Mouse (Mus musculus) heart, adult 2 months (tissue): ENCODE measurements around the gene Entpd7. TPM values are rescaled to one million over a fixed set of nuclear protein-coding genes. Genes with fewer than 3 reads are reported as not detected.

Experiments
- DNase-seq, 2 experiments: peaks; one replicate each; pipeline ENCODE4 v3.0.0; 2021
- H3K27ac ChIP-seq: fragments of 200-600 bp; 2 replicates; pipeline ENCODE4 v1.8.1; 2022
- H3K27me3 ChIP-seq: fragments of 200-500 bp; 2 replicates; pipeline ENCODE4 v1.6.1; 2012; ENCODE audit warnings: mild to moderate bottlenecking, low read length, inconsistent platforms, mixed read lengths; ENCODE audit not compliant: control insufficient read depth, insufficient read depth
- H3K36me3 ChIP-seq: fragments of 200-500 bp; 2 replicates; pipeline ENCODE4 v1.6.1; 2012; ENCODE audit warnings: low read length, inconsistent platforms; ENCODE audit not compliant: control insufficient read depth, insufficient read depth
- H3K4me1 ChIP-seq: fragments of 200-500 bp; 2 replicates; pipeline ENCODE4 v1.6.1; 2011; ENCODE audit warnings: low read length; ENCODE audit not compliant: control insufficient read depth, insufficient read depth
- H3K4me3 ChIP-seq: fragments of 200-600 bp; 2 replicates; pipeline ENCODE4 v1.8.1; 2022
- H3K79me2 ChIP-seq: fragments of 200-500 bp; replicated peaks from 2 replicates; pipeline ENCODE4 v1.6.1; 2012; ENCODE audit warnings: mild to moderate bottlenecking, inconsistent platforms, low read length, moderate library complexity, mixed read lengths; ENCODE audit not compliant: control insufficient read depth, insufficient read depth
- H3K9ac ChIP-seq: fragments of 200-500 bp; 2 replicates; pipeline ENCODE4 v1.6.1; 2012; ENCODE audit warnings: low read depth, mild to moderate bottlenecking, control low read depth, inconsistent platforms, low read length, mixed read lengths
- CTCF ChIP-seq: fragments of 200-600 bp; IDR thresholded peaks from 2 replicates; pipeline ENCODE4 v1.8.1; 2022; ENCODE audit warnings: antibody characterized with exemption, mild to moderate bottlenecking, moderate library complexity
- EP300 ChIP-seq: fragments of 200-500 bp; IDR thresholded peaks from 2 replicates; pipeline ENCODE4 v1.6.1; 2011; ENCODE audit warnings: low read depth, low read length, control low read depth; ENCODE audit not compliant: insufficient read depth
- POLR2A ChIP-seq: fragments of 200-500 bp; IDR thresholded peaks from 2 replicates; pipeline ENCODE4 v1.6.1; 2011; ENCODE audit warnings: mild to moderate bottlenecking, low read depth, low read length, control low read depth; ENCODE audit not compliant: insufficient read depth
- WGBS: fragments of 180-500 bp; shearing (Covaris S2); methylation state at CpG from one replicate; pipeline ENCODE4 v1.1.7; 2018; 5-methylcytosine and 5-hydroxymethylcytosine counted together
- intact Hi-C: fragments of 180-260 bp; cut with DNase I; formaldehyde crosslinking; loops from one replicate; pipeline ENCODE4 v1.15.1; 2025
- polyA plus RNA-seq: library from polyadenylated mRNA; depleted of rRNA; stranded (reverse); fragments of >200 nt; gene quantifications from 2 replicates; pipeline ENCODE4 v1.2.3, GENCODE M21; 2012
- total RNA-seq, 2 experiments: library from RNA; stranded (reverse); gene quantifications; 2 replicates each; pipeline ENCODE4 v1.2.3; 2021

Entpd7 gene
- total and polyA plus RNA-seq, 3 experiments, result 1.8 to 2.9 (median 2.6) TPM

DNA sequence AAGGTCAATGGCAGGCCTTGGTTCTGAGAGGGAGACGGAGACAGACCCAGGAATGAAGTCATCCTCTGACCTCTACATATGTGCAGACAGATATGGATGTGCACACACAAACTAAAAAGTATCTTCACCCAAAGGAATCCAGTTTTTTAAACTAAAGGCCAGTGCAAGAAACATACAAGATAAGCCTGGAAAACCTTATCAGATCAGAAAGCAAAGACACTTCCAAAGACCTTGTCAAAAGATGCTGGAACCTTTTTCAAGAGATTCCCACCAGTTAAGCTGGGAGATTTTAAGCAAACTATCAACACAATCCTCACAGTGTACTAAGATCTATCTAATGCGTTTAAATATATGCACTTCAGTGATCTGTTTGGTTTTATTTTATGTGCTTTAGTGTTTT lies 60.5 kb downstream of the Entpd7 start:
- Histone ChIP-seq H3K4me3 (no peak overlapping the region), H3K9ac (no peak overlapping the region), H3K4me1 (no peaks in the 10 kb centered on the region; the same call in 1 of the 2 replicates), H3K27ac (no peak overlapping the region), H3K36me3 (peaks cover 8% of the 10 kb centered on the region; the same call in 1 of the 2 replicates), H3K27me3 (no peaks in the 10 kb centered on the region), H3K79me2 (no peaks in the 10 kb centered on the region)
- DNase-seq, result no peak
- TF ChIP-seq POLR2A, result no peak
- no peak for TF ChIP-seq EP300
- no peak for TF ChIP-seq CTCF
- WGBS, result 100% methylated on average over 2 of the region's 2 CpGs
- intact Hi-C loops, result loop anchor here (5.0 to 10.0 kb wide), 4 partner anchors 78 to 325 kb away; partner anchors contain the start of gene Slc25a28

DNA sequence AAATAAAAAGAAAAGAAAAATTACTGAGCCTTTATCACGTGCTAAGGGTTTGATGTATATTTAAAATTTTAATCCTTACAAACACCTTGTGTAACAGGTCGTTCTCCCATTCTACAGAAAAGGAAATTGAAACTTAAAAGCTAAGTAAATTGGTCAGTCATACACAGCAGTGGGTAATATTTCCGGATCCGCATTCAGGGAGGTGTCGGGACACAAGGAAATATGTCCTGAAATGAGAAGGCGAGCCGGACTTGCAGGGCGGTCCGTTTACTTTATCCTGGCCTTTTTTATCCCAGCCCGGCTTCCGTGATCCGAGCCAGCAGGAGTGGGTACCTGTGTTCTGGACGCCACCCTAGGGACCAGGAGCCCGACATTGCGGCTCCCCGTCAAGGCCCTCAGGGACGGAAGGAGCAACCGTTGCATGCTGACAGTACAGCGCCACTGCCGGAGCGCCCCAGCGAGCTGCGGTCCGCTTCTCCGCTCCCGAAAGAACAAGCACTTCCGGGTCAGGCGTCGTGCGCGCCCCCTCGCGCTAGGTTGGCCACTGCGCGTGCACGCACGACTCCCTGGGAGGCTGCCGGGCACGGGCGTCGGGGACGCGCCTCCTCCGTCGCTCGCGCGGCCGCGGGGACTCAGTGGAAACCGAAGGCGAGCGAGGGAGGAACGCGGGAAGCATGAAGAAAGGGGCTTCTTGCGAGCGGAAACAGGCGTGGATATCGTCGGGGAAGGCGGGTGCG lies 63.2 kb downstream of the Entpd7 start, which contains the start of the genes Cutc and Cox15:
Cutc (plus strand) TSS at position 508 of the 737 bp plus-strand sequence.
Cox15 (minus strand) TSS at position 512 of the 737 bp plus-strand sequence.
- Histone ChIP-seq H3K9ac (peak within 1 kb of the TSS; percentile 95), H3K4me1 (no peaks in the 10 kb centered on the region; the same call in 1 of the 2 replicates), H3K36me3 (peaks cover 5% of the 10 kb centered on the region; the same call in 1 of the 2 replicates), H3K27ac (peak within 1 kb of the TSS; percentile 98), H3K27me3 (no peaks in the 10 kb centered on the region), H3K79me2 (no peaks in the 10 kb centered on the region), H3K4me3 (peak within 1 kb of the TSS; percentile 78)
- under 1% methylated on average over 62 of the region's 62 CpGs for WGBS
- intact Hi-C loops, result loop anchor here (2.0 to 10.0 kb wide), 5 partner anchors 64 to 322 kb away; partner anchors contain the start of genes Entpd7 and Slc25a28
- DNase-seq, result peak; percentile 98 to 99
- TF ChIP-seq CTCF, result no peak
- TF ChIP-seq POLR2A, result peak; percentile 89
- no peak for TF ChIP-seq EP300

DNA sequence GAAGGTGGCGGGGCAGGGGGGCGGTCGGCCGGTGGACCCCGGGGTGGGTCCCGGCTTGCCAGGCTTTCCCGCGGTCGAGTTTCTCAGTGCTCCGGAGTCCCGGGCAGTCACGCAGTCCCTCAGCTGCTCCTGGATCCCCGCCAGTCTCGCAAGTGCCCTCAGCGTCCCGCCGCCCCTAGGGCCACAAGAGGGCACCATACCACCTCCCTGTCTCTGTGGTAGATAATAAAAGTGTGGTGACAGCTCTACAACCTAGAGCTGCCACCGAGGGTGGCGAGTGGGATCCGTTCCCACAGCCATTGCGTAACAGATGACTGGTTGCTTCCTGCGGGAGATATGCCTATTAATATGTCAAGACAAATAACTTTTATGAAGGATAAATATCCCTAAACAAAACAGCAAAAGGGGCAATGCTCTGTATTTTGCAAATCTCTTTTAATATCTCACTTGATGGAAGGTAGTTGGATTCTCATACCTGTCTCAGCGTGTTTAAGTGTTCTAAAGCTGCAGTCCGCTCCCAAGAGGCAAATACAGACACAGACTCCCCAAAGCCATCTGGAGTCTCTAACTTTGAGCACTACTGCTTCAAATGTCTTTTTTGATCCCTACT lies 63.9 kb downstream of the Entpd7 start:
- no peaks in the 10 kb centered on the region for H3K27me3 ChIP-seq
- H3K4me1 ChIP-seq, result no peaks in the 10 kb centered on the region; the same call in 1 of the 2 replicates
- no peaks in the 10 kb centered on the region for H3K79me2 ChIP-seq
- intact Hi-C loops, result loop anchor here (2.0 to 10.0 kb wide), 5 partner anchors 65 to 321 kb away; partner anchors contain the start of genes Entpd7 and Slc25a28
- DNase-seq, result peak; percentile 92
- TF ChIP-seq POLR2A, result no peak; the same call in 1 of the 2 replicates
- TF ChIP-seq CTCF, result peak; percentile 86
- TF ChIP-seq EP300, result peak; percentile 85
- 2% methylated on average over 23 of the region's 24 CpGs for whole genome bisulfite sequencing
- H3K9ac ChIP-seq, result peak overlapping the region; percentile 95
- peaks cover 5% of the 10 kb centered on the region; the same call in 1 of the 2 replicates for H3K36me3 ChIP-seq
- H3K4me3 ChIP-seq, result peak overlapping the region; percentile 78
- peak overlapping the region; percentile 98 for H3K27ac ChIP-seq

DNA sequence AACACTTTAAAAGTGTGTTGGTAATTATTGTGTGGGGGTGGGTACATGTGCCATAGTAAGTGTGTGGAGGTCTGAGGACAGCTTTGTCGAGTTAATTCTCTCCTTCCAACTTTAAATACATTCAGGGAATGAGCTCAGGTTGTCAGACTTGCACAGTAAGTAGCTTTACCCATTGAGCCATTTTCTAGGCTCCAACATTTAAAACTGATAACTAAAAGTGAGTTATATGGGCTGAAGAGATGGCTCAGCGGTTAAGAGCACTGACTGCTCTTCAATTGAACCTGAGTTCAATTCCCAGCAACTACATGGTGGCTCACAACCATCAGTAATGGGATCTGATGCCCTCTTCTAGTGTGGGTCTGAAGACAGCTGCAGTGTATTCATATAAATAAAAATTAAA lies 64.8 kb downstream of the Entpd7 start:
- intact Hi-C loops, result loop anchor here (5.0 to 10.0 kb wide), 4 partner anchors 82 to 321 kb away; partner anchors contain the start of gene Slc25a28

DNA sequence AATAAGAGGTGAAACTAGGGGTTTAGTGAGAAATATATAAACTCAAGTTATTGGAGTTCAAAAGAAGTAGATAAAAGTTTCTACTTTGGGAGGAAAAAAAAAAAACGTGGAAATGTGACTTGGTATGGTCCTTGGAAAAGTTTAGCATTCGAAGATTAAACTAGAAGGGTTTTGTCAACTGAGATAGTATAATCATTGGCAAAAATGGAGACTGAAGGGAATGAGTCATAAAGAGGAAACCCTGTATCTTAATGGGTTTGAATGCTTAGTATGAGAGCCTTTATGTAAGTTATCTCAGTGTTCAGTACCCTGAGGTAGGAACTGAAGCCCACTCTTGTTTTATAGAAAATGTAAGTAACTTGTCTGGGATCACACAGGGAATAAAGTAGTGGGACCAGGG lies 65.4 kb downstream of the Entpd7 start:
- DNase-seq, result no peak
- no peak overlapping the region for H3K9ac ChIP-seq
- H3K79me2 ChIP-seq, result no peaks in the 10 kb centered on the region
- WGBS, result 49% methylated on average over 2 of the region's 2 CpGs
- intact Hi-C loops, result loop anchor here (5.0 to 10.0 kb wide), 4 partner anchors 83 to 320 kb away; partner anchors contain the start of gene Slc25a28
- no peaks in the 10 kb centered on the region for H3K27me3 ChIP-seq
- peaks cover 5% of the 10 kb centered on the region; the same call in 1 of the 2 replicates for H3K36me3 ChIP-seq
- no peak overlapping the region for H3K27ac ChIP-seq
- no peaks in the 10 kb centered on the region; the same call in 1 of the 2 replicates for H3K4me1 ChIP-seq
- no peak overlapping the region for H3K4me3 ChIP-seq
- TF ChIP-seq EP300 (no peak), CTCF (no peak)

More for the DNA sequence above, 64.8 kb downstream of the Entpd7 start:
- H3K36me3 ChIP-seq, result peaks cover 5% of the 10 kb centered on the region; the same call in 1 of the 2 replicates
- H3K4me1 ChIP-seq, result no peaks in the 10 kb centered on the region; the same call in 1 of the 2 replicates
- no peaks in the 10 kb centered on the region for H3K27me3 ChIP-seq
- no peak overlapping the region for H3K4me3 ChIP-seq
- H3K9ac ChIP-seq, result no peak overlapping the region
- TF ChIP-seq EP300, result no peak
- H3K79me2 ChIP-seq, result no peaks in the 10 kb centered on the region
- 82% methylated on average over 2 of the region's 2 CpGs for WGBS
- no peak for DNase-seq
- H3K27ac ChIP-seq, result no peak overlapping the region

DNA sequence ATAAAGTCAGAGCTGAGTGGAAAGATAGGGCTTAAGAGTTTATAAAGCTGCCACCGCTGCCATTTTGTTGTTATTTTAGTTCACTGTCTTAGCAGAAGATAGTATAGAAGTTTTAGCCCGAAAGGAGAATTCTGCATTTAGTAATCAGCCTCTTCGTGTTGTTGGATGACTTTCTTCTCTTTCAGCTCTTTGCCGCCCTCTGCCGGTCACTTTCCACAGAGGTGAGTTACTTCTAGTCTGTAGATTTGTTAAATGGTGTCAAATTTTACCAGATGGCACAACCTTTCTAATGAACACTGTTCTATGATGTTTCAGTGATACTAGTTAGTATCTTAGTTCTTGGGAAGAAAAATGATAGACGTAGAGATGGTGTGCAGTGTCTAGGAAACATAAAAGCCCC lies 71.0 kb downstream of the Entpd7 start:
- peak; percentile 81 for TF ChIP-seq CTCF
- no peak for TF ChIP-seq POLR2A
- no peak for TF ChIP-seq EP300
- no peaks in the 10 kb centered on the region for H3K27me3 ChIP-seq
- H3K9ac ChIP-seq, result no peak overlapping the region

More for the DNA sequence above, 71.0 kb downstream of the Entpd7 start:
- 10% methylated on average over 6 of the region's 6 CpGs for WGBS
- intact Hi-C loops, result loop anchor here (5.0 kb wide), 1 partner anchor 128 kb away; no protein-coding TSS in a partner anchor
- peak; percentile 52 to 77 for DNase-seq
- no peak overlapping the region for H3K27ac ChIP-seq
- no peak overlapping the region for H3K4me3 ChIP-seq
- H3K36me3 ChIP-seq, result no peaks in the 10 kb centered on the region
- H3K79me2 ChIP-seq, result no peaks in the 10 kb centered on the region
- H3K4me1 ChIP-seq, result no peaks in the 10 kb centered on the region
